Mouse (Mus musculus): Measurements from ENCODE around the gene Commd6.
"Not testable (repeated sequence)": the region's sequence is repeated elsewhere in the genome, so short reads cannot be mapped to it uniquely, and the experiment has no call there.

DNA sequence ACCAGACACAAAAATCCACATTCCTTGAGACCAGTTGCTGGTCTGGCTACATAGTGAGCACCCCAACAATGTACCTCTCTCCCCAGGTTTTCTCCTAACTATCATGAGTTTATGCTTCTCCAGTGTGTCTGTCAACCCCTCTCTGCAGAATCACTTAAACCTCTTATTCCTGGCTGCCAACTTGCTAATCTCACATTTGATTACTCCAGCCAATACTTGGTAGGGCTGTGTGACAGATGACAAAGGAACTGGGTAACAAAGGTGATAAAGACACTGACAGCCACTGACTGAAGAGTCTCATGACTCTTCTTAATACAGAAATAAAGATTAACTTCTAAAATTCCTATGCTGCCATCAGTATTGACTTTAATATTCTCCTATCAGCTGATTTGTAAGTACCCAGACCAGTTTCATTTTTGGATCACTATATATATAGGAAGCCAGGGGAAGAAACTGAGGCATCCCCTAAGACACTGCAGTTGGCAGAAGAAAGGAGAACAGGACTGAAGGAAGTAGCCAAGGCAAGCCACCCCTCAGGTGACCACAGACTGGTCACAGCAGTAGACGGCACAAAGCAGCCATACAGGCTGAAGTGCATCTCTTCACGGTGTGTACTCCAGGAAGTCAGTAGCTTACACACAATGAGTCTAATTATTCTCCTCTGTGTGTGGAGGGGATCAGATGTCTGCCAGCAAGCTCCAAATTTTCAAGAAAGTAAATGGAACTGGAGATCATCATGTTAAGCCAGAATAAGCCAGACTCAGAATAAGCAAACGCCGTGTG, 52.1 kb downstream of the Commd6 start:
- not testable (repeated sequence) for TF ChIP-seq POLR2A (IDR thresholded peaks at IDR 0.05; ENCODE audit: control insufficient read depth, low read depth, low read length); CTCF (IDR thresholded peaks at IDR 0.05; ENCODE audit: control insufficient read depth, insufficient read depth, insufficient replicate concordance, low read depth, low read length)
